Mouse (Mus musculus) limb, embryonic 15.5 days (tissue): ENCODE measurements at regions not wholly inside any gene's neighbourhood (a gene's known extent, or its start where the extent isn't known, plus 50 kb on each side); places are given as distances from the start of the nearest gene placed in this dataset.
"Not testable (repeated sequence)": the region's sequence is repeated elsewhere in the genome, so short reads cannot be mapped to it uniquely, and the experiment has no call there.

Experiments used
- ATAC-seq: fragments of 200-750 bp; cut with Nextera tagmentation; 2 replicates; pipeline ENCODE4 v1.8.0; 2017; ENCODE audit warnings: low read depth, moderate TSS enrichment; ENCODE audit not compliant: insufficient number of reproducible peaks, low FRiP score, low TSS enrichment
- H3K27ac ChIP-seq: fragments of 300-500 bp; sonication (generic); 2 replicates; pipeline ENCODE4 v1.5.1; 2015; ENCODE audit warnings: moderate library complexity, mild to moderate bottlenecking, inconsistent platforms
- H3K27me3 ChIP-seq: fragments of 300-500 bp; sonication (generic); 2 replicates; pipeline ENCODE4 v1.6.1; 2015; ENCODE audit warnings: inconsistent platforms
- H3K36me3 ChIP-seq: fragments of 300-500 bp; sonication (generic); 2 replicates; pipeline ENCODE4 v1.6.1; 2015; ENCODE audit warnings: inconsistent platforms
- H3K4me1 ChIP-seq: fragments of 300-500 bp; sonication (generic); 2 replicates; pipeline ENCODE4 v1.6.1; 2015; ENCODE audit warnings: inconsistent platforms
- H3K4me2 ChIP-seq: fragments of 300-500 bp; sonication (generic); 2 replicates; pipeline ENCODE4 v1.6.1; 2015; ENCODE audit warnings: mild to moderate bottlenecking, inconsistent platforms
- H3K4me3 ChIP-seq: fragments of 300-500 bp; sonication (generic); 2 replicates; pipeline ENCODE4 v1.5.1; 2015; ENCODE audit warnings: mild to moderate bottlenecking, inconsistent platforms
- H3K9ac ChIP-seq: fragments of 300-500 bp; sonication (generic); 2 replicates; pipeline ENCODE4 v1.6.1; 2015; ENCODE audit warnings: inconsistent platforms
- H3K9me3 ChIP-seq: fragments of 300-500 bp; sonication (generic); 2 replicates; pipeline ENCODE4 v1.6.1; 2016; ENCODE audit warnings: inconsistent platforms
- WGBS: fragments of 180-500 bp; shearing (Covaris S2); methylation state at CpG from one replicate; pipeline ENCODE4 v1.1.7; 2015; 5-methylcytosine and 5-hydroxymethylcytosine counted together

GRCm38 (mm10) chr13:85035903-85036302 lies 153.3 kb upstream of the Ccnh start:
- WGBS: 67% methylated on average over 2 of the region's 2 CpGs
- Histone ChIP-seq H3K4me3 (no peak overlapping the region), H3K4me2 (no peak overlapping the region), H3K4me1 (no peaks in the 10 kb centered on the region), H3K9me3 (no peaks in the 10 kb centered on the region), H3K27ac (no peak overlapping the region), H3K9ac (no peak overlapping the region), H3K27me3 (no peaks in the 10 kb centered on the region), H3K36me3 (no peaks in the 10 kb centered on the region)
- ATAC-seq: no peak

GRCm38 (mm10) chr13:85036830-85037229 lies 152.4 kb upstream of the Ccnh start:
- H3K36me3 ChIP-seq: no peaks in the 10 kb centered on the region
- H3K27me3 ChIP-seq: no peaks in the 10 kb centered on the region
- no peak overlapping the region for H3K4me3 ChIP-seq
- WGBS: 67% methylated on average over 1 of the region's 1 CpGs
- no peak for ATAC-seq
- H3K9me3 ChIP-seq: no peaks in the 10 kb centered on the region
- no peak overlapping the region for H3K9ac ChIP-seq
- no peaks in the 10 kb centered on the region for H3K4me1 ChIP-seq
- H3K4me2 ChIP-seq: no peak overlapping the region
- H3K27ac ChIP-seq: no peak overlapping the region

- no peak overlapping the region for H3K4me2 ChIP-seq
- no peaks in the 10 kb centered on the region for H3K4me1 ChIP-seq
- no peaks in the 10 kb centered on the region for H3K9me3 ChIP-seq
- no peaks in the 10 kb centered on the region for H3K27me3 ChIP-seq
- no peaks in the 10 kb centered on the region for H3K36me3 ChIP-seq
- WGBS: 65% methylated on average over 6 of the region's 6 CpGs
- ATAC-seq: no peak
- H3K4me3 ChIP-seq: no peak overlapping the region
- H3K27ac ChIP-seq: no peak overlapping the region
- no peak overlapping the region for H3K9ac ChIP-seq
Measured at GRCm38 (mm10) chr13:85066585-85067550, 122.3 kb upstream of the Ccnh start.

GRCm38 (mm10) chr13:85067551-85068283 lies 121.5 kb upstream of the Ccnh start:
- no peak overlapping the region for H3K4me2 ChIP-seq
- 76% methylated on average over 5 of the region's 5 CpGs for WGBS
- H3K27ac ChIP-seq: no peak overlapping the region
- H3K4me1 ChIP-seq: no peaks in the 10 kb centered on the region
- H3K4me3 ChIP-seq: no peak overlapping the region
- no peaks in the 10 kb centered on the region for H3K27me3 ChIP-seq
- no peak overlapping the region for H3K9ac ChIP-seq
- no peaks in the 10 kb centered on the region for H3K36me3 ChIP-seq
- no peaks in the 10 kb centered on the region for H3K9me3 ChIP-seq
- ATAC-seq: no peak

GRCm38 (mm10) chr13:85068403-85068802 lies 120.8 kb upstream of the Ccnh start:
- H3K4me2 ChIP-seq: no peak overlapping the region
- H3K27me3 ChIP-seq: no peaks in the 10 kb centered on the region
- 67% methylated on average over 3 of the region's 3 CpGs for WGBS
- H3K36me3 ChIP-seq: no peaks in the 10 kb centered on the region
- no peaks in the 10 kb centered on the region for H3K9me3 ChIP-seq
- no peak for ATAC-seq
- H3K27ac ChIP-seq: no peak overlapping the region
- no peak overlapping the region for H3K9ac ChIP-seq
- no peaks in the 10 kb centered on the region for H3K4me1 ChIP-seq
- H3K4me3 ChIP-seq: no peak overlapping the region

GRCm38 (mm10) chr13:85083335-85083734 lies 105.9 kb upstream of the Ccnh start:
- Histone ChIP-seq H3K36me3 (no peaks in the 10 kb centered on the region), H3K27me3 (no peaks in the 10 kb centered on the region), H3K4me2 (no peak overlapping the region), H3K4me3 (no peak overlapping the region), H3K9ac (no peak overlapping the region), H3K9me3 (no peaks in the 10 kb centered on the region), H3K4me1 (no peaks in the 10 kb centered on the region), H3K27ac (no peak overlapping the region)
- 75% methylated on average over 5 of the region's 5 CpGs for WGBS
- no peak for ATAC-seq

- Histone ChIP-seq H3K9me3 (no peaks in the 10 kb centered on the region), H3K36me3 (no peaks in the 10 kb centered on the region), H3K4me1 (no peaks in the 10 kb centered on the region), H3K9ac (no peak overlapping the region), H3K4me3 (no peak overlapping the region), H3K4me2 (no peak overlapping the region), H3K27ac (no peak overlapping the region), H3K27me3 (no peaks in the 10 kb centered on the region)
- no peak for ATAC-seq
Measured at GRCm38 (mm10) chr13:85083742-85084141, 105.5 kb upstream of the Ccnh start.

GRCm38 (mm10) chr13:85096174-85096573 lies 93.0 kb upstream of the Ccnh start:
- Histone ChIP-seq H3K9ac (no peak overlapping the region), H3K27ac (no peak overlapping the region), H3K27me3 (no peaks in the 10 kb centered on the region), H3K4me1 (no peaks in the 10 kb centered on the region), H3K4me2 (no peak overlapping the region), H3K36me3 (no peaks in the 10 kb centered on the region), H3K4me3 (no peak overlapping the region), H3K9me3 (no peaks in the 10 kb centered on the region)
- 87% methylated on average over 7 of the region's 7 CpGs for WGBS
- ATAC-seq: no peak

- H3K9ac ChIP-seq: no peak overlapping the region
- no peaks in the 10 kb centered on the region for H3K27me3 ChIP-seq
- no peak for ATAC-seq
- no peak overlapping the region for H3K4me3 ChIP-seq
- no peaks in the 10 kb centered on the region for H3K9me3 ChIP-seq
- no peaks in the 10 kb centered on the region for H3K4me1 ChIP-seq
- H3K27ac ChIP-seq: no peak overlapping the region
- H3K4me2 ChIP-seq: no peak overlapping the region
- 85% methylated on average over 2 of the region's 2 CpGs for WGBS
- no peaks in the 10 kb centered on the region for H3K36me3 ChIP-seq
Measured at GRCm38 (mm10) chr13:85123309-85123708, 65.9 kb upstream of the Ccnh start.

GRCm38 (mm10) chr13:85126573-85127547 lies 62.3 kb upstream of the Ccnh start:
- not testable (repeated sequence) for H3K4me1 ChIP-seq, H3K4me2 ChIP-seq, H3K36me3 ChIP-seq, H3K9ac ChIP-seq, H3K27ac ChIP-seq, H3K9me3 ChIP-seq, H3K27me3 ChIP-seq, H3K4me3 ChIP-seq
- 84% methylated on average over 18 of the region's 18 CpGs for WGBS
- peak; percentile 100 for ATAC-seq

GRCm38 (mm10) chr13:85127548-85127925 lies 61.7 kb upstream of the Ccnh start:
- Histone ChIP-seq H3K27ac (no peak overlapping the region), H3K4me3 (no peak overlapping the region), H3K4me2 (no peak overlapping the region), H3K9ac (no peak overlapping the region), H3K9me3 (no peaks in the 10 kb centered on the region), H3K36me3 (no peaks in the 10 kb centered on the region), H3K27me3 (no peaks in the 10 kb centered on the region), H3K4me1 (no peaks in the 10 kb centered on the region)
- no peak for ATAC-seq
- 69% methylated on average over 1 of the region's 1 CpGs for WGBS
